Mouse (Mus musculus): Measurements from ENCODE around the gene Hs6st1. TPM values are rescaled to one million over a fixed set of nuclear protein-coding genes. Genes with fewer than 3 reads are reported as not detected.
A peak's percentile ranks its signal among the peaks of the same experiment; 100 is the strongest.

Gene Hs6st1
- total RNA-seq, 4 experiments from 2014 or later, result 70.2 to 122 (median 96.6) TPM

GRCm38 (mm10) chr1:36130307-36131035 lies 62.3 kb downstream of the Hs6st1 start:
- no peak for DNase-seq

GRCm38 (mm10) chr1:36131154-36131553 lies 63.0 kb downstream of the Hs6st1 start:
- DNase-seq, result no peak

DNA sequence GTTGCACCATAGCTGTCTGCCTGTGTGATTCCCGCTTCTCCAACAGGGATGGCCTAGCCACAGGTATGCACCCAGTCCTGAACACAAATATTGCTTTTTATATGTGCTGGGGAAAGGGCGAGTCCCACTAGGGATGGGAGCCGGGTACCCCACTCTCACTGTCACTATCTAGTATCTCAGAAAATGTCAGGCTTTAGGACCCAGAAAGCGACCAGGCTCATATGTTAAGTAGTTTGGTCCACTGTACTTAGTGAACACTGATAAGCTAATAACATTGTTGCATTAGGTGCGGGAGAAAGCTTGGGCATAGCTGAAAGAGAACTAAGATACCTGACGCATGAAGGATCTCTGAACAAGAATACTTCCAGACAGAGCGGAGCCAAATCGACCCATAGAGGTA lies 63.6 kb downstream of the Hs6st1 start:
- DNase-seq, result no peak

GRCm38 (mm10) chr1:36132211-36132610 lies 64.0 kb downstream of the Hs6st1 start:
- no peak for DNase-seq

- no peak for DNase-seq
Observed at GRCm38 (mm10) chr1:36133041-36133440, 64.8 kb downstream of the Hs6st1 start.

DNA sequence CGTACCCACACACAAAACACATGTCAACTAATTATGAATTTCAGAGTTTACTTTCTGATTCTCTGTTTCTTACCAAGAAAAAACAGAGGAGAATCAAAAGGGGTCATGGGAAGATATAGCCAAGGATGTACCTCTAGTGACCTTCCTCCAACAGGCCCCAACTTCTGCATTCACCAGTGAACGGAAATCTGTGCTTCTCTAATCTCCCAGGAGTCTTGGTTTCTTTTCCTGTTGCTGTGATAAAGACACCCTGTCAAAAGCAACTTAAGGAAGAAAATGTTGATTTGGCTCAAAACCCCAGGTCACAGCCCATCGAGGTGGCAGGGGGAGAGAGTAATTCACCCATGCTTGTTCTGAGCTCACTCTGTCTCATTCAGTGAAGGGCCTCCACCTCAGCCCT lies 65.4 kb downstream of the Hs6st1 start:
- no peak for DNase-seq

- DNase-seq, result peak; percentile 64
Observed at GRCm38 (mm10) chr1:36134584-36134983, 66.4 kb downstream of the Hs6st1 start.

DNA sequence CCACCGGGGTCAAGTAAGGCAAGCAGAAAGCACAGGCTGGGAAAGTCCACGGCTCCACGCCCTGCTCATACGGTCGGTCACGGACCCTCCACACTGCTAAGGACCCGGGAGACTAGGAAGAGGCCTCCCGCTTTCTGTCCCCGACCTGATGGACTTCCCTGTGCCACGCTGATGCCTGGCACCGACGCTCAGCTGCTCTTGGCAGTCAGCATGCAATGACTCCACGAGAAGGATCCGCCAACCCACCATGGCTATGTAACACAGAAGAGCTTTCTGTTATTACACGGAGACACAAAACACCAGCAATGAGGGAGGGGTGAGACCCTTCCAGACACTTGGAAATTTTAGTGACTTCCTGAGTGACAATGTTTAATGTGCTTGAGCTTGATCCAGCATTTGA lies 72.1 kb downstream of the Hs6st1 start:
- no peak for DNase-seq

GRCm38 (mm10) chr1:36145050-36145449 lies 76.8 kb downstream of the Hs6st1 start:
- no peak for DNase-seq

- no peak for DNase-seq
Observed at GRCm38 (mm10) chr1:36148809-36149208, 80.6 kb downstream of the Hs6st1 start.

DNA sequence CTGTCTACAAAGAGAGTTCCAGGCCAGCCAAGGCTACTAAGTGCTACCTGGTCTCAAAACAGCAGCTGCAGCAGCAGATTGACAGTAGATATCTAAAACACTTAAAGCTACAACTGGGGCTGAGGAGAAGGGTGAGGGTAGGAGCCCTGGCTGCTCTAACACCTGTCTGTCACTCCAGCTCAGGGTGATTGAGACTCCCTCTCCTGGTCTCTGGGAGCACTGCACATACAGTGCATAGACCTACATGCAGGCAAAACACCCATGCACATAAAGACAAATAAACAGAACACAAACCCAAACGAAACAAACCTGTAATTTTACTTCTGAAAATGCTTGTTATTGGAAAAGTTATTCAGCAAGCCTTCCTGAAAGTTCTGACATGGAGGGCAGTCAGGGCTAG lies 81.2 kb downstream of the Hs6st1 start:
- no peak for DNase-seq

Small RNAs within 50 kb of the gene (microRNA-seq; reads per million reads assigned to microRNA genes)
- gene Mir6897, result 0.88 to 2.0 reads per million in 2 experiments

Other genes starting within 250 kb of the Hs6st1 start
- gene Uggt1, start 176.3 kb downstream of the Hs6st1 start, total RNA-seq (2022), result 10 to 100 TPM; 50.9 to 64.5 (median 54.8) TPM
- 10 to 100 TPM in 2 of 4 experiments, 1 to 10 TPM in 2; 7.6 to 12.1 (median 10.1) TPM for gene Neurl3, start 206.3 kb downstream of the Hs6st1 start, total RNA-seq (2022)
- 1 to 10 TPM; 4.0 to 6.3 (median 4.9) TPM for gene Arid5a, start 239.3 kb downstream of the Hs6st1 start, total RNA-seq (2022)